ENCODE assay signal across 8 mouse cellular contexts in genomic region chr9:8004370-8004991, GRCm38 (mm10). TPM values are rescaled to one million over a fixed set of nuclear protein-coding genes. Genes with fewer than 3 reads are reported as not detected.
DNase-seq lines count a peak whose midpoint lies in the region; TF ChIP-seq lines count a peak whose summit lies in the region.

Yap1 (minus strand) TSS chr9:8004596.

- H3K27me3 ChIP-seq in megakaryocyte, embryonic 14.5 days (replicated peaks) = peaks cover 88% of the 10 kb centered on the region

- TF ChIP-seq CTCF in cortical plate, adult 2 months (IDR thresholded peaks at IDR 0.05; ENCODE audit: extremely low read depth, insufficient read depth, low read length) = no peak

- peaks cover 23% of the 10 kb centered on the region for H3K9me3 ChIP-seq in megakaryocyte, embryonic 14.5 days

- no peak for TF ChIP-seq POLR2A in cortical plate, adult 2 months (IDR thresholded peaks at IDR 0.05; ENCODE audit: extremely low read depth, insufficient read depth, low read length)

- H3K27ac ChIP-seq in cortical plate, adult 2 months (ENCODE audit: insufficient read depth, low read length) = no peak within 1 kb of the TSS

- peak within 1 kb of the TSS; percentile 83 for H3K4me3 ChIP-seq in cortical plate, adult 2 months (ENCODE audit: insufficient read depth, low read length)
- peak within 1 kb of the TSS; percentile 92 for H3K4me3 ChIP-seq in megakaryocyte, embryonic 14.5 days (replicated peaks)

- DNase-seq in ZHBTc4 (ENCODE audit: low read depth, low spot score) = peak; percentile 98
- peak; percentile 94 for DNase-seq in gastrocnemius, postnatal 14 days
- peak; percentile 57 for DNase-seq in hindlimb bud, embryonic 11.5 days (ENCODE audit: extremely low spot score, low read depth, low spot score)
- DNase-seq in left cerebral cortex, adult 8-10 months (ENCODE audit: low spot score in 2 of 2) = peak; percentile 70
- peak; percentile 78 for DNase-seq in right cerebral cortex, postnatal 25 days
- DNase-seq in yolk sac, embryonic 10.5 days (ENCODE audit: low spot score) = peak; percentile 91

- peaks cover 1% of the 10 kb centered on the region; the same call in 1 of the 2 replicates for H3K4me1 ChIP-seq in cortical plate, adult 2 months (ENCODE audit: control insufficient read depth, insufficient read depth, low read length)
- peaks cover 22% of the 10 kb centered on the region for H3K4me1 ChIP-seq in megakaryocyte, embryonic 14.5 days

- no peaks in the 10 kb centered on the region for H3K36me3 ChIP-seq in megakaryocyte, embryonic 14.5 days (replicated peaks; ENCODE audit: low read length)

- intact Hi-C loops in gastrocnemius, postnatal 14 days (cut with DNase I; ENCODE audit: low total_unique reads) = no loop called here

RNA-seq across cellular contexts. Expression of gene Yap1, which starts in this region (rescaled TPM):
- polyA plus RNA-seq in cortical plate, adult 2 months (2012; rRNA removed) = 12.5 and 13.1 TPM in 2 replicates
- total RNA-seq in gastrocnemius, postnatal 14 days (2021) = 10 to 100 TPM; 47.4 to 49.0 TPM
- total RNA-seq in left cerebral cortex, adult 8-10 months (2022) = 10 to 100 TPM; 16.7 to 18.7 (median 18.4) TPM
- 0.01 and 3.0 TPM in 2 replicates for polyA plus RNA-seq in megakaryocyte, embryonic 14.5 days (2012; ENCODE audit: insufficient read depth, low replicate concordance)
